Mouse (Mus musculus): ENCODE measurements around the gene Tmed1. TPM values are rescaled to one million over a fixed set of nuclear protein-coding genes. Genes with fewer than 3 reads are reported as not detected.
"Not testable (repeated sequence)": the region's sequence is repeated elsewhere in the genome, so short reads cannot be mapped to it uniquely, and the experiment has no call there.

Gene Tmed1
- total RNA-seq, 2 experiments from 2014 or later, result 17.7 to 21.2 TPM

- peak; percentile 48 to 58 for DNase-seq (ENCODE audit: low spot score in 2 of 2)
Measured at GRCm38 (mm10) chr9:21484065-21484464, 26.0 kb downstream of the Tmed1 start.

GRCm38 (mm10) chr9:21477707-21478106, 32.3 kb downstream of the Tmed1 start:
- DNase-seq (ENCODE audit: low spot score in 2 of 2), result no peak

GRCm38 (mm10) chr9:21472913-21473312, 37.1 kb downstream of the Tmed1 start:
- DNase-seq (ENCODE audit: low spot score in 2 of 2), result no peak

- DNase-seq (ENCODE audit: low spot score in 2 of 2), result peak; percentile 57 to 60
Measured at GRCm38 (mm10) chr9:21469032-21470024, 40.7 kb downstream of the Tmed1 start.

- DNase-seq (ENCODE audit: low spot score in 2 of 2), result not testable (repeated sequence)
Measured at GRCm38 (mm10) chr9:21464565-21464928, 45.5 kb downstream of the Tmed1 start.

- DNase-seq (ENCODE audit: low spot score in 2 of 2), result no peak
Measured at GRCm38 (mm10) chr9:21463766-21464564, 46.1 kb downstream of the Tmed1 start.

- DNase-seq (ENCODE audit: low spot score in 2 of 2), result peak; percentile 36 to 41
Measured at GRCm38 (mm10) chr9:21463138-21463590, 46.9 kb downstream of the Tmed1 start.

- no peak for DNase-seq (ENCODE audit: low spot score in 2 of 2)
Measured at GRCm38 (mm10) chr9:21460400-21460940, 49.6 kb downstream of the Tmed1 start.

GRCm38 (mm10) chr9:21458821-21459220, 51.2 kb downstream of the Tmed1 start:
- DNase-seq (ENCODE audit: low spot score in 2 of 2), result no peak

Small RNA genes within 50 kb of the gene (microRNA-seq; reads per million reads assigned to microRNA genes)
- 0 reads per million in 2 experiments for gene Mir199a-1

Other genes with a start within 250 kb of the Tmed1 start
- gene Atg4d, start 245.0 kb downstream of the Tmed1 start, total RNA-seq (2021), result 10 to 100 TPM; 28.8 to 29.4 TPM
- 10 to 100 TPM; 37.7 to 39.2 TPM for gene Kri1, start 222.3 kb downstream of the Tmed1 start, total RNA-seq (2021)
- gene Cdkn2d, start 218.8 kb downstream of the Tmed1 start, total RNA-seq (2021), result 10 to 100 TPM; 66.7 to 69.5 TPM
- gene Ap1m2, start 197.9 kb downstream of the Tmed1 start, total RNA-seq (2021), result 1 to 10 TPM in 1 of 2 experiments, under 1 TPM in 1; 0.45 to 1.3 TPM
- 10 to 100 TPM; 62.2 to 63.6 TPM for gene Slc44a2, start 189.6 kb downstream of the Tmed1 start, total RNA-seq (2021)
- gene Ilf3, start 142.4 kb downstream of the Tmed1 start, total RNA-seq (2021), result 10 to 100 TPM; 92.4 to 96.7 TPM
- gene Qtrt1, start 98.4 kb downstream of the Tmed1 start, total RNA-seq (2021), result 10 to 100 TPM; 34.2 to 42.0 TPM
- gene Dnm2, start 85.3 kb downstream of the Tmed1 start, total RNA-seq (2021), result 10 to 100 TPM; 65.2 to 67.7 TPM
- gene AB124611, start 15.9 kb upstream of the Tmed1 start, total RNA-seq (2021), result under 1 TPM; 0.30 to 0.67 TPM
- gene Carm1, start 36.6 kb upstream of the Tmed1 start, total RNA-seq (2021), result 10 to 100 TPM; 75.7 to 84.3 TPM
- gene Timm29, start 82.5 kb upstream of the Tmed1 start, total RNA-seq (2021), result 10 to 100 TPM; 53.7 to 54.6 TPM
- gene Yipf2, start 82.6 kb upstream of the Tmed1 start, total RNA-seq (2021), result 10 to 100 TPM; 11.3 to 12.3 TPM
- 100 to 1,000 TPM; 122 to 123 TPM for gene Smarca4, start 105.9 kb upstream of the Tmed1 start, total RNA-seq (2021)
- gene Ldlr, start 213.2 kb upstream of the Tmed1 start, total RNA-seq (2021), result 10 to 100 TPM; 17.2 to 21.3 TPM

All from layer of hippocampus, postnatal 10 days (tissue).